Mouse (Mus musculus) gonadal fat pad, adult 2 months (tissue): ENCODE data around the gene Gm4881. TPM values are rescaled to one million over a fixed set of nuclear protein-coding genes. Genes with fewer than 3 reads are reported as not detected.

Experiments
- DNase-seq: peaks from one replicate; pipeline ENCODE4 v3.0.0-alpha.2; 2012; ENCODE audit warnings: low read depth
- polyA plus RNA-seq: library from polyadenylated mRNA; depleted of rRNA; stranded (reverse); fragments of >200 nt; gene quantifications from 2 replicates; pipeline ENCODE4 v1.2.3, GENCODE M21; 2012

The Gm4881 gene
- polyA plus RNA-seq, 1 experiment = not detected

DNA sequence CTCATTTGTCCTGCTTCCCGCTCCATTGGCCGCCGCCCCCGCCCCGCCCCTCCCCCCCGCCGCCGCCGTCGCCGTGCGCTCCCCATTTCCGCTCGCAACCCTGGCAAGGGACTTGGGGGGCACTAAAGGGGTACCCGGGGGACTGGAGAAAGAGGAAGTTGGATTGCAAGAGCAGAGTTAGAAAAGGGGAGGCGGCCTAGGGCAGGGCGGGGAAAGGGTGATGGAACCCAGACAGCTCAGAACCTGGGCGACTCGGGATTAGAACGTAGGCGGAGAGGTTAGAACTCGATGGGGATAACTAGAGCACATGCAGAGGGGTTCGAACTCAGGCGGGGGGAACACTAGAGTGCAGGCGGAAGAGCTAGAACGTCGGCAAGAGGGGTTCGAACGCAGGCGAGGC lies 10.2 kb upstream of the Gm4881 start:
- no peak for DNase-seq

DNA sequence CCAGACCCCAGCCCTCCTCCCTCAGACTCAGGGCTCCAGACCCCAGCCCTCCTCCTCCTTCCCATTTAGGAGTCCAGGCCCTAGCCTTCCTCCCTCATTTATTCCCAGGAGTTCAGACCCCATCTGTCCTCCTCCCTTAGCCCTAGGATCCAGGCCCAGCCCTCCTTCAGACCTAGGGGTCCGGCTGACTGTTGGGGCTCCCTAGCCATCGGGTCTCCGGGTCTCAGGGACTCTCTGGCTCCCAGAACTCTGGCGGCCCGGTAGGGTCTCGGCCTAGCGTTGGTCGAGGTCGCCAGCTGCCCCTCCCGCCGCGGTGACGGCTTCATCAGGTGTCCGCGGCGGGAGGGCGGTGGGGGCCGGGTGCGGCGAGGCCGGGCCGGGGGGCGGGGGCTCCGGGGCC lies 9.7 kb upstream of the Gm4881 start:
- no peak for DNase-seq

DNA sequence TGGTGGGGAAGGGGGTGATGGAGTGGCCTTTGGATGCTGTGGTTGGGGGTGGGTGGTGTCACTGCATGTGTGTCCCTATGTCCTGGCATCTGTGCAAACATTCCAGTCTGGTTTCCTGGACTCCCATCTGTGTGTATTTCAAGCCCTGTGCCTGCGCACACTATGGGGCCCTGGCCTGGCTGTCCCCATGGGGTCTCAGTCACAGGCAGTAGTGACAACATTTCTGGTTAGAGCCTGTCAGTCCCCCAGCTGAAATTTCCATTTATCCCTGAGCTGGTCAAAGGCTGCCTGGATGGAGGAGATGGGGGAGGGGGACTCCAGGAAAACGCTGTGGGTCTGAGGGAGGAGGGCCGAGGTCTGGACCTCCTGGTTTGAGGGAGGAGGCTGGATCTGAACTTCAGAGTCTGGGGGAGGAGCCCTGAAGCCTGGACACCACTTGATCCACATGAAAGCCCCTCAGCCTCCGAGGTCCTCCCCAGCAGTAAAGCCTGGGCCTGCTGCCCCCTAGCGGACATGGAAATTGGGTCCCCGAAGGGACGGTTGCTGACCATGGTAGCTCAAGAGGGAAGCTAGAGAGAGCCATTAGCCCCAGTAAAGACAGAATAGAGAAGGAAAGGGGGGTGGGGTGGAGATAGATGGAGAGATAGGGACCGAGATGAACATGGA lies 5.8 kb upstream of the Gm4881 start:
- no peak for DNase-seq

- no peak for DNase-seq
Observed at GRCm38 (mm10) chr7:24948774-24949173, 4.5 kb upstream of the Gm4881 start.

DNA sequence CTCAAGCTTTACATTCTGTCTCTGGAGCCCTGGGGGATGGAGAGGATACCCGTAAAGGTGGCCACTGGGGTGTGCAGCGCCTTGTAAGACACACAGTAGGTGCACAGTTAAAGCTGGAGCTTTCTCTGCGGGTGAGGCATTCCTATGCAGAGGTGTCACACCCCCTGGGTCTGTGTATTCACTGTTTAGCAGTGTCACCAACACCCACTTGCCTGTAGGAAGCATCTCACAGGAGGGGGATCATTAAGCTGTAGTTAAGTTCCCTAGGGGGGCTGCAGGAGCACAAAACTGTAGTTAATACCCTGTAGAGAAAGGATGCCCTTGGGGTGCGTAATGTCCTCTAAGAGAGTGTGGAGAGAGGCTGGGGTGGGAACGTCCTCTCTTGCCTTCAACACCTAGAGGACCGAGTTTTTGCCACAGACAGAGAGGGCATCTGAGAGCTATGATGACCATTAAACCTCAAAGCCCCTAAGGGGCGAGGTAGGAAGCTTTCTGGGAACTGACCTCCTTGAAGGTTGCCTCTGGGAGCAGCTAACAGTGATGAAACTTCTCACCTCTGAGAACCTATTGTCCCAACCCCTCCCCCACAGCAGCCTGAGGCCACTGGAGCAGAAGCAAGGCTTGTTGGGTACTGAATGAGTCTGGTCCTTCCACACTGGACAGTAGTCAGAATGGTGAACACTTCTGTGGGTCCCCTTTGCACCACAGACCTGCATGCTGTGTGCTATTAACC lies 3.2 kb upstream of the Gm4881 start:
- DNase-seq = no peak

- DNase-seq = no peak
Observed at GRCm38 (mm10) chr7:24943641-24944040, 653 bp downstream of the Gm4881 start.

GRCm38 (mm10) chr7:24931651-24932050 lies 12.6 kb downstream of the Gm4881 start:
- no peak for DNase-seq

DNA sequence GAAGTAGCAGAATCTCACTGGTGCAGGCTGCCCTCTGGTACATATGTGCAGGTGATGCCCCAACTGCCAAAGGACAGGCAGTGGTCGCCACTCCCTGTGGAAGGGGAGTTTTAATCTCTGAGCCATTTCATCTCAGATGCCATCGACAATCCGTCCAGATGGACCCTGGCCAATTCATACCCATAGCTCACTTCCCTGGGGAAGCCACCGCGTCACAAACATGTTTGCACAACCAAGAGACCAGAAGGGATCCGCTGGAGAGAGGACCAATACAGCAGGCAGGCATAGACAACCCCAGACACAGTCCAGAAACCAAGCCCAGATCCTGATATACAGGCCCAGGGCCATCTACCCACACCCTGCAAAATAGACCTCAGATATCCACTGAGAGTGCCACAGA lies 13.8 kb downstream of the Gm4881 start:
- no peak for DNase-seq

GRCm38 (mm10) chr7:24919728-24920127 lies 24.6 kb downstream of the Gm4881 start:
- no peak for DNase-seq

DNA sequence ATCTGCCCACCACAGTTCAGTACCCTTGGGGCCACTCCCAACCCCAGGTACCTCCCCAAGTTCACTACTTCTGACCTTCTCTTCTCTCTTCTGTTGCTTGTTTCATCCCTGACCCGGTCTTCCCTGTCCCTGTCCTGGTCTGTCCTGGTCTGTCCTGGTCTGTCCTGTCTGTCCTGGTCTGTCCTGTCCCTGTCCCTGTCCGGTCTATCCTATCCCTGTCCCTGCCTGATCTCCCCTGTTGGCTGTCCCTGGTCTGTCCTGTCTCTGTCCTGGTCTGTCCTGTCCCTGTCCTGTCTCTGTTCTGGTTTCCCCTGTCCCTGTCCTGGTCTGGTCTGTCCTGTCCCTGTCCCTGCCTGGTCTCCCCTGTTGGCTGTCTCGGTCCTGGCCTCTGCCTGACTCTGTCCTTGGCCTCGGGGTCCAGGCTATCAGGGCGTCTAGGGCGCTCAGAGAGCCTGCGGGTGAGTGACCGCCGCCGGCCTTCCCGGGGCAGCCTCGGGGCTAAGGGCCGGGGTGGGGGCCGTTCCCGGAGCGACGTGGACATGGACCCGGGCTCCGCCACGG lies 25.5 kb downstream of the Gm4881 start:
- DNase-seq = no peak

- DNase-seq = no peak
Observed at GRCm38 (mm10) chr7:24912480-24912879, 31.8 kb downstream of the Gm4881 start.

DNA sequence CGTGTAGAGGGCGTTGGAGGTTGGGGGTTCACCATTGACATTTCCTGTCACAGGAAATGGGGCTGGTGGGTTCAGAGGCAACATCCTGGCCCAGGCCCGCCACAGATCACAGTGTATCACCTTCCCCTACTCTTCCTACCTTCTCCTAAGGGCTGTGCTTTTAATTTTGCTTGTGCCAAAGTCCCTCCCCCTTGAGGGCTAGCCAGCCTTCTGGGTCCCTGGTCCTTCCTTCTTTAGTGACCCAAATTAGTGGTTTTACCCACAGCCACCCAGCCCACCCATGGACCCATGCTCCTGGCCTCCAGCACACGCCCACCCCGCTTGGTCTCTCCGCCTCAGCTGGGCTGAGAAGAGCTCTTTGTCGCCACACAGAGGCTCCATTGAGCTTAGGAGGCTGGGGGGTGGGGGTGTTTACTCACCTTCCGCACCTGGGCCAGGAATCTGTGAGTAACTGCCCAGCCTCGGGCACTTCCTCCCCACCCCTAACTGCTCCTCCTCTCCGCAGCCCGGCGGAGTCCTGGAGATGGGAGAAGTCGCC lies 37.0 kb downstream of the Gm4881 start:
- DNase-seq = no peak

DNA sequence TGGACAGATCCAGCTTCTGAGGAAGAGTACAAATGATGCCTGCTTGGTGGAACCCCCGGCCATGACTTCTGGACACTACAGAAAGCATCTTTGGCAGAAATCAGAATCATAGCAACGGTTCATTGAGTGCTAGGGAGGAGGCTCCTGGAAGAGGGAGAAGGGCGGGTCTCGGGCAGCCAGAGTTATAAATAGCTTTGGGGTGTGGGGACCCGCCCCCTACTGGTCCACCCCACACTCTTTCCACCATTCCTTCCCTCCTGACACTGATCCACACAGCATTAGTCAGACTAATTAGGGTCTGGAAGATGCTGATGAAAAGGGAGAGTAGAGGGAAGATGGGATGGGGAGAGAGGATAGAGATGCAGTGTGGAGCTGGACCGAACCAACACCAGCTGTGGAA lies 37.7 kb downstream of the Gm4881 start:
- DNase-seq = no peak

- DNase-seq = no peak
Observed at GRCm38 (mm10) chr7:24904936-24905335, 39.4 kb downstream of the Gm4881 start.

DNA sequence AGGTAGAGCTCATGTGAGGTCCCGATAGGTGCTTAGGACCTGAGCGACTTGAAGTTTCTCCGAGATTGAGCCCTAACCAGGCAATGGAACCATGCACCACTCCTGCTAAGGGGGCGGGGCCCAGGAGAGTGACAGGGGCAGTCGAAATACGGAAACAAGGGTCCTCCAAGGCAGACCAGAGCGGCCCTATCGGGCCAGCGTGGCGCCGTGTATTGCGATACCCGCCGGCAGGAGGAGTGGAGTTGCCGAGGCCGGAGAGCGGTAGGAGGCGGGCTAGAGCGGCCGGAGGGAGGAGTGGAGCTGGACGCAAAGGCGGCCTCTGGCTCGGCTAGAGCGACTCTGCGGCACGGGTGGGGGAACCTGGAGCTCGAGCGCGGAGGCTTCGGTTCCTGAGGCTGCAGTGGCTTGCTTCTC lies 40.2 kb downstream of the Gm4881 start:
- DNase-seq = peak; percentile 66

DNA sequence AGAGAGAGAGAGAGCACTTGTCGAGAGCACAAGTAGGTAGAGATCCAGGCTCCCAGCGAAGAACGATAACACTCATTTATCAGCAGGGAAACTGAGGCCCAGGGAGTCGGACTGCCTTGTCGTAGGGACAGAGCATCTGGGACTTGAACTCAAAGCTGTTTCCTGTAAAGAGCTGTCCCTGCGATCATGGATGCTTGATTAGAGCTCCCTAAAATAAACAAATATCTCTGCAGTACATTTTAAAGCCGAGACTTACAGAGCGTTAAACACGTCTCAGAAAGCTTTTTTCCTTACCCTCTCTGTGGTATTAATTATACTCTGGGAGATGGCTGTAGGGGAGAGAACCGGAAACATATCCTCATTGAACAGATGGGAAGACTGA lies 40.9 kb downstream of the Gm4881 start:
- DNase-seq = no peak

GRCm38 (mm10) chr7:24902630-24903443 lies 41.5 kb downstream of the Gm4881 start, which contains the start of gene Arhgef1:
TSS of gene Arhgef1 (plus strand) at chr7:24902912.
- DNase-seq = no peak

DNA sequence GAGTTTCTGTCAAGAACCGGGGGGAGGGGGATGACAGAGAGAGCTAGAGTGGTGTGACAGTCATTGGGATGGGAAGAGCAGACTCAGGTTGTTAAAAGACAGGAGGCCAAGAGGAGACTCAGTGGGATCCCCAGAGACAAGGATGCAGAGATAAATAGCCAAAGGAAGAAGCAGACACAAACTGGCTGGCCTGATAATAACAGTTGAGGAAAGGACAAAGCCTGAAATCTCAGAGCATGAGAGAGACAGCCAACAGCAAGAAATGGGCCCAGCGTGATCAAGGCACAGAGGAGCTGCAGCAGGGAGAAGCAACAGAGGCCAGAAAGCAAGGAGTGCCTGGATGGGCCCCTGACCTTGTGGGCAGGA lies 42.0 kb downstream of the Gm4881 start:
- no peak for DNase-seq

GRCm38 (mm10) chr7:24901842-24902241 lies 42.5 kb downstream of the Gm4881 start:
- DNase-seq = no peak

GRCm38 (mm10) chr7:24901114-24901513 lies 43.2 kb downstream of the Gm4881 start:
- no peak for DNase-seq

DNA sequence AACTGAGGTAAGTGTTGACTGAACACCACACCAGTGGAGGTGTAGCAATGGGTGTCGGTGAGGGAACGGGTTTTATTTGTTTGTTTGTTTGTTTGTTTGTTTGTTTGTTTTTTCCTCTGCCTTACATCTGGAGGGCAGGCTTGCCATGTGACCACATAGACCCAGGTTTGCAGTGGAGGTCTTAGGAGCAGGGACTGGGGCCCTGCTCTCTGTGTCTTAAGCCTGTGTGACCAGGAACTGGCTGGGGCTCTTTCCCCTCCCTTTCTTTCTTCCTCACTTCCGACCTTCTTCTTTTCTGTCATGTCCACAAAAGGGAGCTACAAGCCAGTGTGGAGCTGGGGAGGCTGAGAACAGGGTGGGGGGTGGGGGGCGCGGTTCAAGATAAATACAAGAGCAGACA lies 46.3 kb downstream of the Gm4881 start:
- no peak for DNase-seq

- DNase-seq = no peak
Observed at GRCm38 (mm10) chr7:24897224-24897623, 47.1 kb downstream of the Gm4881 start, which contains the start of gene Cd79a. TSS of gene Cd79a (plus strand) at chr7:24897381.
